Mouse (Mus musculus): ENCODE measurements around the gene Defb25. TPM values are rescaled to one million over a fixed set of nuclear protein-coding genes. Genes with fewer than 3 reads are reported as not detected.

Defb25 gene
- polyA plus RNA-seq, 1 experiment from 2014 or later: 3.9 TPM

GRCm38 (mm10) chr2:152607746-152608145 lies 15.1 kb downstream of the Defb25 start:
- H3K27ac ChIP-seq (ENCODE audit: low read length): no peak overlapping the region; the same call in 1 of the 2 replicates
- no peak overlapping the region for H3K4me2 ChIP-seq (replicated peaks; ENCODE audit: low read depth, low read length)
- H3K9me3 ChIP-seq (ENCODE audit: control insufficient read depth, low read depth, low read length): no peaks in the 10 kb centered on the region
- 0 out of 2 replicates have a peak, but pooled peaks cover 3% of the 10 kb centered on the region for H3K4me1 ChIP-seq (ENCODE audit: control insufficient read depth, insufficient read depth, low read length)
- no peak overlapping the region for H3K9ac ChIP-seq (replicated peaks; ENCODE audit: low read depth, low read length)
- 30% methylated on average over 6 of the region's 6 CpGs for WGBS
- ATAC-seq (ENCODE audit: insufficient number of reproducible peaks, insufficient read depth, low FRiP score, low read depth): 0 out of 2 replicates have a peak, but pooled peaks have one; percentile 21
- no peaks in the 10 kb centered on the region for H3K27me3 ChIP-seq (ENCODE audit: control insufficient read depth, insufficient read depth, low read length)
- no peaks in the 10 kb centered on the region for H3K36me3 ChIP-seq (ENCODE audit: control insufficient read depth, insufficient read depth, low read length)
- H3K4me3 ChIP-seq (ENCODE audit: low read depth, low read length): no peak overlapping the region

DNA sequence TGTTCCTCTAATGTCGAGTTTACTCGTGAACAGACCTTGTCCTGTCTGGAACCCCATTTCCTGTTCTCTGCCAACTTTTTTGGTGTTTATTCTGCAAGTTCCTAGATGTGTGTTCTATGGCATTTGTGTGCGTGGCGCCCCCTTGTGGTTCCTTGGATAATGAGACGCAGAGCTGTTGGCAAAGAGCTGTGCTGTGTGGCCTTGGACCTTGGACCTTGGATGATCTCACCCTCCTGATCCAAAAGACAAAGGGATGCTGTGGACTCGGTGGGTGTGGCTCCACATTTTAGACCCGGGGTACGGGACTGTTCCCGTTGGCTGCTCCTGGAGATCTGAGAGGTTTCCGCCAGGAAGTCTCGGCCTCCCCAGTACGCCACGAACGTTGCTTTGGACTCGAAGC lies 18.8 kb downstream of the Defb25 start, which contains the start of gene Defb36:
Gene Defb36, plus strand, starts transcription at position 271 of the 400 bp plus-strand sequence.
- ATAC-seq (ENCODE audit: insufficient number of reproducible peaks, insufficient read depth, low FRiP score, low read depth): no peak
- Histone ChIP-seq H3K36me3 (ENCODE audit: control insufficient read depth, insufficient read depth, low read length) (no peaks in the 10 kb centered on the region), H3K4me3 (ENCODE audit: low read depth, low read length) (no peak within 1 kb of the TSS), H3K27me3 (ENCODE audit: control insufficient read depth, insufficient read depth, low read length) (no peaks in the 10 kb centered on the region), H3K4me2 (replicated peaks; ENCODE audit: low read depth, low read length) (no peak within 1 kb of the TSS), H3K4me1 (ENCODE audit: control insufficient read depth, insufficient read depth, low read length) (0 out of 2 replicates have a peak, but pooled peaks cover 3% of the 10 kb centered on the region), H3K9me3 (ENCODE audit: control insufficient read depth, low read depth, low read length) (no peaks in the 10 kb centered on the region), H3K9ac (replicated peaks; ENCODE audit: low read depth, low read length) (no peak within 1 kb of the TSS), H3K27ac (ENCODE audit: low read length) (no peak within 1 kb of the TSS)
- 80% methylated on average over 15 of the region's 15 CpGs for WGBS

GRCm38 (mm10) chr2:152601275-152601960 lies 21.4 kb downstream of the Defb25 start:
- no peaks in the 10 kb centered on the region for H3K27me3 ChIP-seq (ENCODE audit: control insufficient read depth, insufficient read depth, low read length)
- no peak overlapping the region for H3K4me2 ChIP-seq (replicated peaks; ENCODE audit: low read depth, low read length)
- no peak for ATAC-seq (ENCODE audit: insufficient number of reproducible peaks, insufficient read depth, low FRiP score, low read depth)
- H3K27ac ChIP-seq (ENCODE audit: low read length): no peak overlapping the region
- 71% methylated on average over 4 of the region's 4 CpGs for WGBS
- H3K36me3 ChIP-seq (ENCODE audit: control insufficient read depth, insufficient read depth, low read length): no peaks in the 10 kb centered on the region
- H3K4me3 ChIP-seq (ENCODE audit: low read depth, low read length): no peak overlapping the region
- no peak overlapping the region for H3K9ac ChIP-seq (replicated peaks; ENCODE audit: low read depth, low read length)
- no peaks in the 10 kb centered on the region for H3K9me3 ChIP-seq (ENCODE audit: control insufficient read depth, low read depth, low read length)
- H3K4me1 ChIP-seq (ENCODE audit: control insufficient read depth, insufficient read depth, low read length): no peaks in the 10 kb centered on the region

DNA sequence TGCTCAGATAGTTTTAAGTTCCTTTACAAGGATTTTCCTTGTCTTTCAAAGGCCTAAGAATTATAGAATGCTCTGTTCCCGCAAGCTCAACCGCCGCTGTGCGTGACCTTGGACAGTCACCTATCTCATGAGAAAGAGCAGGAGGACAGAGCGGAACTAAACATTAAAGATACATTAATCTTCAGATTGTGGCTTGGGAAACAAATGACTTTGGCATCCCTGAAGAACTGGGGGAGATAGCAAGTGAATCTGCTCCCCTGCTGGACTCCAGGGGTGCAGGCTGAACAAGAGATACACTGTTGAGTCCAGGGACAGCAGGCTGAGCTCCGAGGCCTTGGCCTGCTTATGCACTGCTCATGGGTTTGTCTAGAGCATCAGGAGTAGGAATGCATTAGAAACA lies 22.8 kb downstream of the Defb25 start:
- no peak for ATAC-seq (ENCODE audit: insufficient number of reproducible peaks, insufficient read depth, low FRiP score, low read depth)
- Histone ChIP-seq H3K27ac (ENCODE audit: low read length) (no peak overlapping the region), H3K4me1 (ENCODE audit: control insufficient read depth, insufficient read depth, low read length) (no peaks in the 10 kb centered on the region), H3K9ac (replicated peaks; ENCODE audit: low read depth, low read length) (no peak overlapping the region), H3K27me3 (ENCODE audit: control insufficient read depth, insufficient read depth, low read length) (no peaks in the 10 kb centered on the region), H3K4me3 (ENCODE audit: low read depth, low read length) (no peak overlapping the region), H3K4me2 (replicated peaks; ENCODE audit: low read depth, low read length) (no peak overlapping the region), H3K36me3 (ENCODE audit: control insufficient read depth, insufficient read depth, low read length) (no peaks in the 10 kb centered on the region), H3K9me3 (ENCODE audit: control insufficient read depth, low read depth, low read length) (no peaks in the 10 kb centered on the region)
- WGBS: 52% methylated on average over 6 of the region's 6 CpGs

DNA sequence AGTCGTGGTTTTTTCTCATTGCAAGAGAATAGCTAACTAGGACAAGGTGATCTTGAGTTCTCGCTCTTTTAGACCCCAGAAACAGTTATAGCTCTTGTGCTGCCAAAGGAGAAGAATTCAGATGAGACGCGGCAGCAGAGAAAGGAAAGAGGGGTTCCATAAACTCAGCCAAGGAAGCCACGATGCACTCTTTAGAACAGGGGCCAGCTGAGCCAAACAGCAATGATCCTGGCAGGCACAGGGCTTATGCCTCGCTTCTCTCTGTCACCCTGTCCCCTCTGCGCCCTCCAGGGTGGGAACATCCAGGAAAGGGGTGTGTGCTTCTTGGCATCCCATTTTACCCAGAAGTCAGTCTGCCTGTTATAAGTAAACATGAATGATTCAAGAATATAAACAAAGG lies 23.6 kb downstream of the Defb25 start, which contains the start of gene Defb45:
Gene Defb45, minus strand, starts transcription at position 101 of the 400 bp plus-strand sequence.
- Histone ChIP-seq H3K4me2 (replicated peaks; ENCODE audit: low read depth, low read length) (no peak within 1 kb of the TSS), H3K4me1 (ENCODE audit: control insufficient read depth, insufficient read depth, low read length) (no peaks in the 10 kb centered on the region), H3K36me3 (ENCODE audit: control insufficient read depth, insufficient read depth, low read length) (no peaks in the 10 kb centered on the region), H3K4me3 (ENCODE audit: low read depth, low read length) (no peak within 1 kb of the TSS), H3K9ac (replicated peaks; ENCODE audit: low read depth, low read length) (no peak within 1 kb of the TSS), H3K27ac (ENCODE audit: low read length) (no peak within 1 kb of the TSS), H3K27me3 (ENCODE audit: control insufficient read depth, insufficient read depth, low read length) (no peaks in the 10 kb centered on the region), H3K9me3 (ENCODE audit: control insufficient read depth, low read depth, low read length) (no peaks in the 10 kb centered on the region)
- no peak for ATAC-seq (ENCODE audit: insufficient number of reproducible peaks, insufficient read depth, low FRiP score, low read depth)
- WGBS: 65% methylated on average over 7 of the region's 7 CpGs

GRCm38 (mm10) chr2:152589021-152589420 lies 33.8 kb downstream of the Defb25 start:
- H3K9ac ChIP-seq (replicated peaks; ENCODE audit: low read depth, low read length): no peak overlapping the region
- H3K27me3 ChIP-seq (ENCODE audit: control insufficient read depth, insufficient read depth, low read length): no peaks in the 10 kb centered on the region
- no peak overlapping the region for H3K4me2 ChIP-seq (replicated peaks; ENCODE audit: low read depth, low read length)
- no peak overlapping the region for H3K4me3 ChIP-seq (ENCODE audit: low read depth, low read length)
- no peaks in the 10 kb centered on the region for H3K36me3 ChIP-seq (ENCODE audit: control insufficient read depth, insufficient read depth, low read length)
- H3K27ac ChIP-seq (ENCODE audit: low read length): no peak overlapping the region
- no peaks in the 10 kb centered on the region for H3K9me3 ChIP-seq (ENCODE audit: control insufficient read depth, low read depth, low read length)
- WGBS: 28% methylated on average over 6 of the region's 6 CpGs
- ATAC-seq (ENCODE audit: insufficient number of reproducible peaks, insufficient read depth, low FRiP score, low read depth): no peak
- H3K4me1 ChIP-seq (ENCODE audit: control insufficient read depth, insufficient read depth, low read length): no peaks in the 10 kb centered on the region

GRCm38 (mm10) chr2:152588450-152588849 lies 34.4 kb downstream of the Defb25 start:
- ATAC-seq (ENCODE audit: insufficient number of reproducible peaks, insufficient read depth, low FRiP score, low read depth): no peak
- no peak overlapping the region for H3K4me2 ChIP-seq (replicated peaks; ENCODE audit: low read depth, low read length)
- H3K9ac ChIP-seq (replicated peaks; ENCODE audit: low read depth, low read length): no peak overlapping the region
- H3K9me3 ChIP-seq (ENCODE audit: control insufficient read depth, low read depth, low read length): no peaks in the 10 kb centered on the region
- H3K36me3 ChIP-seq (ENCODE audit: control insufficient read depth, insufficient read depth, low read length): no peaks in the 10 kb centered on the region
- 19% methylated on average over 2 of the region's 2 CpGs for WGBS
- no peak overlapping the region for H3K27ac ChIP-seq (ENCODE audit: low read length)
- no peak overlapping the region for H3K4me3 ChIP-seq (ENCODE audit: low read depth, low read length)
- H3K27me3 ChIP-seq (ENCODE audit: control insufficient read depth, insufficient read depth, low read length): no peaks in the 10 kb centered on the region
- H3K4me1 ChIP-seq (ENCODE audit: control insufficient read depth, insufficient read depth, low read length): no peaks in the 10 kb centered on the region

GRCm38 (mm10) chr2:152586926-152587560 lies 35.8 kb downstream of the Defb25 start:
- Histone ChIP-seq H3K4me1 (ENCODE audit: control insufficient read depth, insufficient read depth, low read length) (no peaks in the 10 kb centered on the region), H3K27ac (ENCODE audit: low read length) (no peak overlapping the region), H3K4me2 (replicated peaks; ENCODE audit: low read depth, low read length) (no peak overlapping the region), H3K36me3 (ENCODE audit: control insufficient read depth, insufficient read depth, low read length) (no peaks in the 10 kb centered on the region), H3K9me3 (ENCODE audit: control insufficient read depth, low read depth, low read length) (no peaks in the 10 kb centered on the region), H3K4me3 (ENCODE audit: low read depth, low read length) (no peak overlapping the region), H3K27me3 (ENCODE audit: control insufficient read depth, insufficient read depth, low read length) (no peaks in the 10 kb centered on the region), H3K9ac (replicated peaks; ENCODE audit: low read depth, low read length) (no peak overlapping the region)
- WGBS: 70% methylated on average over 4 of the region's 4 CpGs
- ATAC-seq (ENCODE audit: insufficient number of reproducible peaks, insufficient read depth, low FRiP score, low read depth): no peak

Measured in stomach, embryonic 14.5 days (tissue).